Mouse (Mus musculus) left cerebral cortex, postnatal 14 days (tissue): ENCODE results near the gene Diaph3. TPM values are rescaled to one million over a fixed set of nuclear protein-coding genes. Genes with fewer than 3 reads are reported as not detected.

Experiments
- DNase-seq, 2 experiments: peaks; one replicate each; pipeline ENCODE4 v3.0.0; 2021 to 2022; ENCODE audit warnings: low spot score in 2 of 2, mixed read lengths in 1 of 2
- intact Hi-C: fragments of 180-260 bp; cut with DNase I; formaldehyde crosslinking; loops from one replicate; pipeline ENCODE4 v1.15.1; 2025
- total RNA-seq, 2 experiments: library from RNA; stranded (reverse); gene quantifications; 2 replicates each; pipeline ENCODE4 v1.2.3; 2021

The Diaph3 gene
- total RNA-seq, 2 experiments from 2014 or later: 4.2 to 5.1 TPM

DNA sequence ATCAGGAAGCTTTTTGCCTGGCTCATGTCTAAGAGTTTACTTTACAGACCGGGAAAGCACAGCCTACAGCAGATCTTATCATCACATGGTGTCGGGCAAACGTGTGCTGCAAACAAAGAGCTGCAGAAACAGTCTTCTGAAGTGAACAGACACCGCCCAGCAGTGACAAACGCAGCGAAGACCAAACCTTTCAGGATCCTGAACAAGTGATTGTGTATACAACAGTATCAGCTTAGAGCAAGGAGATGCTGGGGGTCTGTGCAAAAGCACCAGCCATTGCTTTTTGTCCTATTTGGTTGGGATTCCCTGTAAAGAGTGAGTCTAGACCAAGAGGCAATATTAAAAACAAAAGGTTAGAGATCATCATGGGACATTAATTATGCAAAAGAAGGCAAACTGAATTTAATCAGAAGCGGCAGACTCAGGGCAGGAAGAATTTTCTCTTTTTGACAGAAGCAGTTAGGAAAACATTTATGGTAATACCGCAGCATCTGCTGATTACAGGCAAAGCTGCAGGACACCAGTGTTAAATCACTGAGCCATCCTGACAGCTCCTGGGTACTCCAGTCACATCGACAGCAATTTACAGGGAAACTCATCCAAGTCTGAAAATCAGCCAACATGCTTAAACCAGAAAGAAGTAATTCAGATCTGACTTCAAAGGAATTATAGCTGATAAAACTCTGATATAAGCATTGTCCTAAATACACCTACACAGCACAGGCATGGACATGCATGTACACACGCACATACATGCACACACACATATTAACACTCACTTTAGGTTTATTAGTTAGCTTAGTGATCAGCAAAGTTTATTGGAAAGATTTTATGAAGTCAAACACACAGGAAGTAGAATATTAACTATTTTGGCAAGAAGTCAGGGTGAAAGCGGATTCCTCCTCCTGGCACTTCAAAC is 456.2 kb downstream of the Diaph3 start:
- DNase-seq: no peak
- intact Hi-C loops: loop anchor here (5.0 kb wide), 1 partner anchor 42 kb away; no protein-coding TSS in a partner anchor

DNA sequence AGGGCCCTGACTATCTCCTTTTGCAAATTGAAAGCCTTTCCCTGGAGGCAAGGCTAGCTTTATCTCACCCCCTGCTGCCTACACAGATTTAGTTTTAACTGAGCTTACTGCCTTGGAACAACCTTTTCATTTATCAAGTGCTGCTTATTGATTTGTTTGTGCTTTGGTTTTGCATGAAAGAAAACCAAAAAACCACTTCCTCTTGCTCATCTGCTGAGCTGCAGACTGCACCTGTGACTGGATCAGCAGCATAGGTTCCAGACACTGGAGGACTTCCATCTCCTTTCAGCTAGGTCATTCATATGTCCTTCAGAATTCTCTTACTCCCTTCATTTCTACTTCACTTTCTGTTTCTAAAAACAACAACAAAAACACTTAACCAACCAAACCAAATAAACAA is 459.1 kb downstream of the Diaph3 start:
- no peak for DNase-seq
- intact Hi-C loops: loop anchor here (5.0 kb wide), 1 partner anchor 45 kb away; no protein-coding TSS in a partner anchor

DNA sequence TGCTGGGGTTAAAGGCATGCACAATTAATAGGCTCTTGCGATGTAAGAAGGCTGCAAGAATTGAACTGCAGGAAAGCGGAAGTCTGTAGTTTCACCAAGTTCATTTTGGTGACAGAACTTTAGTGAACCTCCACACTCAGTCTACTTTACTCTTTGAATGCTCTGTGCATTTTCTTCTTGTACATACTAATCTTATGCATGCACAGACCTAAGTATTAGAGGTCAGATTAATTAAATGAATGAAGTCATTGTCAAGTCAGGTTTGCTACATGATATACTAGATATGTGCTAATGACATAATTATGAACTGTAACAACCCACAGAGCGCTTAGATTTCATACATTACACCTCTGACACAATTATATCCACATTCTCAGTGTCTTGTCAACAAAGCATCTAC is 462.0 kb downstream of the Diaph3 start:
- DNase-seq: no peak
- intact Hi-C loops: loop anchor here (5.0 kb wide), 1 partner anchor 103 kb away; no protein-coding TSS in a partner anchor

DNA sequence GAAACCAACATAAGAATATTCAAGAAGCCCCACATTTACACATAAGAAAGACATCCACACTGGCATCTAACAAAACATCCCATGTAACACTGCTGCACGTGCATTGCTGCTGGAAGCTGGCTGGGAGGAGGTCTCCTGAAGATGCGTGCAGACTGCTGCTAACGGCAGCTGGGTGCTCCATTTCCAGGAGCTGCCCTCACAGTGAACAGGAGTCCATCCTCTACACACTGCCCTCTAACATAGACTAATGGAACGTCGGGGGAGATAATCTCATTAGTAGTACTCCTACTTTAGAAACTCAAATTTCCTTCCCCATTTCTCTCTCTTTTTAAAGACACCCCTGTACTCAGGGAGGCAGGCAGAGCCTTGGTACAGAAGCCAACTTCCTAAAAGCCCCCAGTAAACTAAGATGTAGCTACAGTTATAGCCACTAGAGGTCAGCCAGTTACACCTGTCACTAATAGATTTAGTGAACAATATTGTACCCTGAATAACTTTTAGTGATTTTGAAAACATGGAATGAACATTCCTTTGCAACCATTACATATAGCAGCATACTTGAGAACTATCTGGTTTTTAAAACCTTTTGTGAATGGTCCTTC is 462.8 kb downstream of the Diaph3 start:
- no peak for DNase-seq
- intact Hi-C loops: loop anchor here (5.0 kb wide), 1 partner anchor 104 kb away; no protein-coding TSS in a partner anchor

DNA sequence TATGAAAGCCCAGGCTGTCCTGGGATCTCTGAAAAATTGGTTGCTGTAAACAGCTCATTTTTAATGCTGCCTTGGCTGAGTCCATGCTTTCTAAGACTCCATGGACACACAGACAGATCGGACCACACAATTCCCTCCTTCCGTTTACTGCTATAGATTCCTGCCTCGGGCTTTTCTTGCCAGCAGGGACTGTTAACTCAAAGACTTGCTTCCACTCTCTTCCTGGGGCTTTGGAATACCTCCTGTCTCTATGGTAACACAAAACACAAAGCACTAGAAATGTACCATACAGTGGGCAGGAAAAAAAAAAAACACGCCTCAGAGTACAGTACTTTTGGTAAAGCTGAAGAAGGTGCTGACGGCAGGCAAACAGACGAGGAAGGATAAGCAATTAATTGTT is 464.0 kb downstream of the Diaph3 start:
- DNase-seq: peak; percentile 15 to 42
- intact Hi-C loops: loop anchor here (5.0 kb wide), 1 partner anchor 105 kb away; no protein-coding TSS in a partner anchor

DNA sequence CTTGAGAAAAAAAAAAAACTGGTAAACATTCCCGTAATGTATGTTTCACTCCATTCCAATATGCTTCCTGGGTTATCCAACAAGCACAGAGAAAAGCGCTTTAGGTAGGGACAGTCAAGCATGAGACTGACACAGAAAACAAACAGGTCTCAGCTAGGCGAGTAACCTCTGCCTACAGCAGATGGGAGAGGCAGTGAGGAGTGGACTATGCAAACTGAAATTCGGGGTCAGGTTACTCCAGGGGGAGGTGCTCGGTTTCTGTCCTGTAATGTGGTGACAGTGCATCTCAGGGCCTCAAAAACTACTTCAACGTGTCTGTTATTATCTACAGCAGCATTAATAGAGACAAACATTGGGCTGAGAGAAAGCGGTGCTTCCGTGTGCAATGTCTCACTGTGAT is 465.7 kb downstream of the Diaph3 start:
- intact Hi-C loops: loop anchor here (5.0 kb wide), 1 partner anchor 107 kb away; no protein-coding TSS in a partner anchor
- DNase-seq: no peak

DNA sequence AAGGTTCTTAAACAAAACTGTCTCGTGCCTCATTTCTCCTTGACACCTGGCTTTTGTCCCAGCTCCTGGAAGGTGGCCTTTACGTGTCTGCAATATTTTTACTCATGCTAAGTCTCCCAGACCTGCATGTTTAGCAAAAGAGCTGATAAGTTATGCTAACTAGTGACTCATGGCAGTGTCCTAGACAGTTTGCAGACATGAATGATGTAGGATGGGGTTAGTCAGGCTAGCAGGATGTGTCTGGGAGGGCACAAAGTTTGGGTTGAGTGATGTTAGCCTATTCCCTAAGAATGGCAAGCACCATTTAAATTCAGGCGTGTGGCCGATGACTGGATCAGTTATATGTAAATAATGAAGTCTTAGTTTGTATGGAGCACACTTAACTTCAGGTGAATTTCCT is 478.2 kb downstream of the Diaph3 start:
- no peak for DNase-seq
- intact Hi-C loops: no loop called here

DNA sequence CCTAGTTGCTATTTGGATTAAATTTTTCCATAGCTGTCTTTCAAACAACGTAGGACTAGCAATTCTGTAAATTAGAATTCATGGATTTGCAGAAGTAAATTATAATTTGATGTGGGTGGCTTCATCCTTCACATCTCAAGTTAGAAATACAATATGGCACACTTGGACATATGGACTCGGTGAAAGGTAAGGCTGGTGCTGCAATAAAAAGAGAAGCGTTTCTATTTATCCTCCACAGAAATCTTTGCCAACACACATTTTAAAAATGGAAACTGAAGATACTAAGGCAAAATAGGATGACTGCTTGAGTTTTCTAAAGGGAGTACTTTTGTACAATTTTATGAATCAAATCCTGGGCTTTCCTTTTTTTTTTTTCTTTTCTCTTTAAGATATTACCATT is 480.5 kb downstream of the Diaph3 start:
- DNase-seq: peak in 1 of 2 experiments; percentile 17
- intact Hi-C loops: no loop called here

DNA sequence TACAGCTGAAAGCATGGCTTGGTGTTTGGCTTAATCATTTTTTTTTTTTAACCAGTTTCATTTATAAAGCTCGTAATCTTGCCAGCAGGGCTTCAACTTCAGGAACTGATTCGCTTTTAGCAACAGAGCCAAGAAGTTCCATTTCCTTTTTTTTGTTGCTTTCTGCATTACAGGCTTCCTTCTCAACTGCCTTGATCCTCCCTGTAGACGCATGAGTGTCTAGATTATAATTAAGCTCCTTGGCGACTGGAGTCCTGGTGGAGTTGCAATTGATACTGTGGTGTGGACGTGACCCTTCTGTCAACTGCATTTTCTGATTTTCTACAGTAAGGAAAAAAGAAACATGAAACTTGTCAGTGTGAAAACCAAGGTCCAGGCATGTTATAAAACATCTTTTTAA is 484.8 kb downstream of the Diaph3 start:
- DNase-seq: no peak
- intact Hi-C loops: no loop called here

DNA sequence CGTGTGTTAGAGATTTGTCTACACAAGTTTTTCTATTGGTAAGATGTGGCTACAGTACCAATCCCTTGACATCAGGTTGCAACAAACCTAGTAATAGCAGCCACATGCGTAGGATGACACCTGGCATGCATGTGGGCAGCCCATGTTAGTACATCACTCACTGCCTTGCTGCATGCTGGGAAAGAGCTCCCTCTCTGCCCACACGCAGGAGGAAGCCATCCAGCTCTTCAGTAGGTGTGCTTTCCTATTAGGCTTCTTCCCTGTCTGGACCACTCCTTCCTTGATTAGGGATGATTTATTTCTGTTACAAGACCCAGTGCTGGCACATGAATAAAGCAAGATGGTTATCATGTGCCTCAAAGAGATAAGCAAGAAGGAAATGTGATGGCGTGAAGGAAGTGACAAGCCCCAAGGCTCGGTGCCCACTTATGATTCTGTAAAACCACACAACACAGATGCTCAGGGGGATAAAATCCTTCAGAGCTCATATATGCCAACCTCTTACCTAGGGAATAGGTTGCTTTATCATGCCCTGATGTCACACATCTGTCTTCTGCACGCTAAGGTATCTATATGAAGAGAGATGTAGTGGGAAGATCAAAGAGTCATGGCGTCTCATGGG is 494.4 kb downstream of the Diaph3 start:
- DNase-seq: no peak
- intact Hi-C loops: no loop called here

DNA sequence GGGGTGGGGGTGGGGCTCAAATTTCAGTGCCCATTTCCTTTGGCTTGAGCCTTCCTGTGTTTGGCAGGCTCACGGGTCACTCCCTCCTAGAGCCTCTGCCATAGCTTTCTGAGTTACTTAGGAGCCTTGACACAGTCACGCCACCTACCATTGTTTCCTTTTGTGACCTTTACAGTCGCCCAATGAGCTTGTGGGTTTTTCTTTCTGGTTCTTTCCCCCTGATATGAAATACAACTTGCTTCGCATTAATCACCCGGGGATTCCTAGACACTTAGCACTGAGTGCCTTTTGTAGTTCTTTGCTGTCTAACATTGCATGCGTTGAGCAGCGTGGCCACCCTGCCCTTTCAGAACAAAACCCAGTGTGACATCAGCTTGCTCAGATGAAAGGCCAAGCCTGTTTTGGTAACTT is 498.2 kb downstream of the Diaph3 start:
- DNase-seq: no peak

DNA sequence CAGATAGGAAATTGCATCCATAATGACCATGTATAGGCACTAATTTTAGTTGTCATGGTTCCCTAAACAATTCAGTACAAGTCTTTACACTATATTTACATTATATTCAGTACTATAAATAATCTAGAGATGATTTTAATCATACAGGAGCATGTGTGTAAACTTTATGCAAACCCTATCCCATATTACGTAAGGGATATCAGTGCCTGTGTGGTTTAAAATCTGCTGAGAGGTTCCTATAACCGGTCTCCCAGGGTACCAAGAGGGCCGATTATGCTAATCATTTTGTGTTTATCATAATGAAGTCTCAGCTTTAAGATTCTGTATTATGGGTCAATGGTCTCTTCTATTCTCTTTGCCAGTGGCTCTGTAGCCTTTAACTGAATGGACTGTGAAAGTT is 499.2 kb downstream of the Diaph3 start:
- DNase-seq: no peak
- intact Hi-C loops: no loop called here

More for the DNA sequence above, 498.2 kb downstream of the Diaph3 start:
- intact Hi-C loops: no loop called here

DNA sequence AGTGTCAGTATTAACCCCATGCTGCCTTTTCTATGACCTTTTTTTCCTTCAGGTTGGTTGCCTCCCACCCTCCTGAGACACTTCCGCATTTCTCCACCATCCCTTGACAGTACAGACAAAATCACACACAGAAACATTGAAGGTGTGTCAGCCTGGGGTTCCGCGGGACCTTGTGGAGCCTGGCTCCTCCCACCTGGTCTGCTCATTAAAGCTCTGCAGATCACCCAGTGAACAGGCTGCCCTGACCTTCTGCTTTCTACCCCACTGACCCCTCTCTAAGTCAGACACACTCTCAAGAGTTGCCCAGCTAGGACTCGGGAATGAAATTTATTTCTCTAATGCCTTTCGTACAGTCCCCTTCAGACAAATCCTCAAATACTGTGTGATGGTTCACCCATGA is 500.9 kb downstream of the Diaph3 start:
- intact Hi-C loops: no loop called here
- no peak for DNase-seq

DNA sequence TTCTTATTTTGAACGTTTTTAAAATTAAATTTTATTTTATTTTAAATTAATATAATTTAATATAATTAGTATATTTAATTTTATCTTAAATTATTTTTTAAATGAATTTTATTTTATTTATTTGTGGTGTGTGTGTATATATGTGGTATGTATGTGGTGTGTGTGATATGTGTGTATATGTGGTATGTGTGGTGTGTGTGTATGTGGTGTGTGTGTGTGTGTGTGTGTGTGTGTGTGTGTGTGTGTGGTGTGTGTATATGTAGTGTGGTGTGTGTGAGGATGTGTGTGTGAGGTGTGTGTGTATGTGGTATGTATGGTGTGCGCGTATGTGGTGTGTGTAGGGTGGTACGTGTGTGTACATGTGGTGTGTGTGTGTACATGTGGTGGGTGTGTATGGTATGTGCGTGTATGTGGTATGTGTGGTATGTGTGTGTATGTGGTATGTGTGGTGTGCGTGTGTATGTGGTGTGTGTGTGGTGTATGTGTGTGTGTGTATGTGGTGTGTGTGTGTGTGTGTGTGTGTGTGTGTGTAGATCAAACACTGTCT is 505.4 kb downstream of the Diaph3 start:
- intact Hi-C loops: no loop called here
- no peak for DNase-seq

DNA sequence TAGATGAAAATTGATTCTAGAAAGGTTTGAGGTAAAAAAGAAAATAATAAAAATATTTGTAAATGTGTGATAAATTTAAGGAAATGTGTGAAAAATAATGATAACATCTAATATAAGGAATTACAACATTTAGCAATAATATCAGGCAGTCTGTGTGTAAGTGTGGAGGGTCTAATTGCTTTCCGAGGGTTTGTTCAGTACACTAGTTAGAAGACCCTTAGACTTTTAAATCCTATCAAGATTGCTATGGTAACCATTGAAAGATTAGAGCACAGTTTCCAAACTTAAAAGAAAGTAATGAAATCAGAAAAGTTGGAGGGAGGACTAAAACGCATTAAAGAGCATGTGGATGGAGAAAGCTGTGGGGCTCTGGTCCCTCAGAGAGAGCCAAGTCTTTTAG is 506.0 kb downstream of the Diaph3 start:
- intact Hi-C loops: no loop called here

DNA sequence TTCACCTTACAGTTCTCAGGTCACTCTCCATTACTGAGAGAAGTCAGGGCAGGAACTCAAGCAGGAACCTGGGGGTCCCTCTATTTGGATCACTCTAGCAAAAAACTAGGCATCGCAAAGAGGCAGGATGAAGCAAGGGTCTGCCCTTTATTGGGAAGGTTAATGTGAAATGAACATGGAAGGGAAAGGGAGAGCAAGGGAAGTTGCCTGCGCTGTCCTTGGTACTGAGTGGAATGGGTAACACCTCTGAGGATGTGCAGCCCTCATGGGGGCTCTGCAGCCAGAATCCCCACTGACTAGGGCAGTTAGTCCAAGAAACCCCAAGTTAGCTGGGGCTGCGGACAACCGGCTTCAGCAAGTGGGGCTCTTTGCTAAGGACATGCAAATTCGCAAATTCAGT is 507.2 kb downstream of the Diaph3 start:
- no peak for DNase-seq
- intact Hi-C loops: no loop called here

More for the DNA sequence above, 506.0 kb downstream of the Diaph3 start:
- DNase-seq: no peak

DNA sequence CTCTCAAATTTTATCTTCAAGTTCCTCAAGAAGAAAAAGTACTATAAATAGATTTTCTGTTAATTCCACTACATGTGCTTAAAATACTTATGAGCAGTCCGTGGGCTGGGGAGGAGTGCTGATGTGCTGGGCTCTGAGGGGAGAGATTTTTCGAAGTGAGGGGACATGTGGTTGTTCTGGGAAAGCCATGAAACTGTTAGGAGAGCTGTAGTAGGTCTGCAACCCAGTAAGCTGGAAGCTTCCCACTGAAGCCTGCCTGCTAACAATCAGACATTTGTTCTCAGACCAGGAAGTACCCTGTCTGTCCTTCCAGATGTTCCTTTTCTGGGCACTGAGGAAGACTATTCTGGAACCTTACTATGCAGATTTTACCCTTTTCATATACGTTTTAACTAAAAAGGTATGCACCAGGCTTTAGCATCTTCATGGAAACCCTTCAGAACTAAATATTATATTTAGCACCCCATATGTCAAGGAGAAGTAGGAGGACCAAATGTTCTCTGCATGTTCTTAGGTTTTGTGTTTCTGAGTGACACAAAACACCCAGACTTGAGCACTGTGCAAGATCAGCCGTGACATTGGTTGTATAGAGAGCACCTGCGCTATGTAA is 516.1 kb downstream of the Diaph3 start:
- peak; percentile 23 to 56 for DNase-seq
- intact Hi-C loops: no loop called here

DNA sequence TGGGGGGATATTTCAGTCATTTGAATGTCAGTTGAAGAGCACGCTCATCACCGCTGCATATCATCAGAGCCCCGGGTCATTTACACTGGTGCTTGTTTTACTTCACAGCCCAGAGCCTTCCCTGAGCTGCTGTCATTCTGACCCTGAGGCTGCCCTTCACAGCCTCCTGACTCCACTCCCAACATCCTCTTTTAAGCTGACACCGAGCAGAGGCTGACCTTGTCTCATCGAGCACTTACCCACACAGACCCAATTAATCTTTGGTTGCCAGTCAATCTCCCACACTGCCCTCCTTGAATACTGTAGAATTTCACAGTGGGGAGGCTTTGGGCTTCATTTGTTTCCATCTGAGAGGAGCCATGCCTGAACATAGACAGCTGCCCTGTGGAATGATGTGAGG is 521.4 kb downstream of the Diaph3 start:
- intact Hi-C loops: no loop called here

More for the DNA sequence above, 521.4 kb downstream of the Diaph3 start:
- no peak for DNase-seq
